Mouse (Mus musculus) mature B cell (primary cell): Measurements from ENCODE around the gene Zfp46.

ENCODE experiments used
- in situ Hi-C: fragments of 300-500 bp; cut with MboI; formaldehyde crosslinking; loops from 2 replicates; pipeline ENCODE4 v1.14.3; 2019

The Zfp46 gene

DNA sequence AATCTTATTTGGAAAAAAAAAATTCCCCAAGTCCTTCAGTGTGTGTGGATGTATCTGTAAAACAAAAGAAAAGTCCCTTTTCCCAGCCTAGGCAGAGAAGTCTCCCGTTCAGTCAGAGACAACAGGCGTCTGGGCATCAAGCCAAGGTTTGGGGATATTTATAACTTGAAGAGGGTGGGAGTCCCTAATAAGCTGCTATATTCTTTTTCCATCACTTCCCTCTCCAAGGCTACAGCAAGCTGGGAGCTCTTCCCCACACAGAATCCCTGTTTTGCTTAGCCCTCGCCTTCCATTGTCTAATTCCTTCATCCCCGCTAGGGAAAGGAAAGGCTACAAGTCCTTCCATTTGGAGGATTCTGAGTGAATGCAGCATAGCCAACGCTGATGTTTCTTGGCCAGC, at the start of gene Zfp46:
Gene Zfp46 (plus strand): TSS at position 229 of the 400 bp plus-strand sequence.
- in situ Hi-C loops: no loop called here

GRCm38 (mm10) chr4:136238669-136239068, 45.8 kb upstream of the Zfp46 start:
- in situ Hi-C loops: no loop called here

- in situ Hi-C loops: no loop called here
Measured at GRCm38 (mm10) chr4:136239111-136239510, 45.4 kb upstream of the Zfp46 start.

DNA sequence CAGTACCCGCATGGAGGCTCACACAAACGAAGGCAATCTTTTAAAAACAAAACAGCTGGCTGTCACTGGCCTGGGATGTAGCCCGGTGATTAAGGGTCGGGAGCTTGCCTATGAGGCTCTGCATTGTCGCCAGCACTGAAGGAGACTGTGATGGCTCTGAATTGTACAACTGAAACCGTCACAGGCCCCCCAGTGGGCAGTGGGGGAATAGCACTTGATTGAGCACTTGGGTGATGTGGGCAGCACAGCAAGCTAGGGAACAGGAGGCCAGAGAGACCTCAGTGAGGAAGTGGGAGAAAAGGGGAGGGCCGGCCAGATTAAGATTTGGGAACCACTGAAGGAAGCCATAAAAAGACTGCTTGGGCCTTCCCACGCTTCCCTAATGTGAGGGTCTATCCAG, 44.9 kb upstream of the Zfp46 start:
- in situ Hi-C loops: no loop called here

DNA sequence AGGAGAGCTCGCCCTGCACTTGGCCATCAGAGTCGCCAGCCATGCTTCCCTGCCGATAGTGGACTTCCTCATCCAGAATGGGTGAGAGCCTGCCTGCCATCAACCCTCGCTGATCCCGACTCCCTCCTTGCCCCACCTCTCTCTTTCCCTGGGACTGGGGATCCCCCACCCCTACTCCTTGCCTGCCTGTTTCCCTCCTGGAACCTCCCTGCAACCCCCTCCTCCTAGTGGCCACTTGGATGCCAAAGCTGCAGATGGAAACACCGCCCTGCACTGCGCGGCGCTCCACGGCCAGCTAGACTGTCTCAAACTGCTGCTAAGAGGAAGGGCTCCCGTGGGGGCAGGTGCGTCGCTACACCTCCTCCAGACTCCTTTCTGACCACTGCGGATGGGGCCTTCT, 44.4 kb upstream of the Zfp46 start:
- in situ Hi-C loops: no loop called here

DNA sequence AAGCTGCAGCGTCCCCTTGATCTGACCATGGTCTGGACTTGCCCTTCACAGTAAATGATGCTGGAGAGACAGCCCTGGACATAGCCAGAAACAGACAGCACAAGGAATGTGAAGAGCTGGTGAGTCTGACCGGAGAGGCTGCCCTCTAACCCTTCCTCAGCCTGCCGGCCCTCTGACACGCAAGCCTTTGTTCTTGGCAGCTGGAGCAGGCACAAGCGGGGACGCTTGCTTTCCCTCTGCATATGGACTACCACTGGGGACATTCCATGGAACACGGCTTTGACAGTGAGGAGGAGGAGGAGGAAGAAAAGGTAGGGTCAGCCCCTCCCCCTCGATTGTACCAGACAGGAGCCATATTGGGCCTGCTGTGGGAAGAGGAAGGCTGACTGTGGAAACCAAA, 43.5 kb upstream of the Zfp46 start:
- in situ Hi-C loops: no loop called here

GRCm38 (mm10) chr4:136242065-136242703, 42.3 kb upstream of the Zfp46 start:
- in situ Hi-C loops: no loop called here

DNA sequence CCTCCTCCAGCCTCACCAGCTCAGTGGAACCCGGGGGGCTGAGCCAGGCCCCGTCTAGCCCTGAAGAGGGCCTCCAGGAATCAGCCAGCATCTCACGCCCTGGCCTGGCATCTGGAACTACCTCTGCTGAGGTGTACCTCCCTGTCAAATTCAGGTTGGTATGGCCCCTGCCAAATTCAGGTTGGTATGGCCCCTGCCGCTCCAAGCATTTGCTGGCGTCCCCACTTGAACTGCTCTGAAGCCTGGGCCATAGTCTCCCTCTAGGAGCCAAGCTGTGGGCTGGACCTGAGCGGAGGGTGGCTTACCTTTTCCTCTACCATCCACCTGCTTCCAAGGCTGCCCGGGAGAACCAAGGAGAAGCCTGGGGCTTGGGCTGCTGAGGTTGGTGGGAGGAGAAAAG, 41.8 kb upstream of the Zfp46 start:
- in situ Hi-C loops: no loop called here

DNA sequence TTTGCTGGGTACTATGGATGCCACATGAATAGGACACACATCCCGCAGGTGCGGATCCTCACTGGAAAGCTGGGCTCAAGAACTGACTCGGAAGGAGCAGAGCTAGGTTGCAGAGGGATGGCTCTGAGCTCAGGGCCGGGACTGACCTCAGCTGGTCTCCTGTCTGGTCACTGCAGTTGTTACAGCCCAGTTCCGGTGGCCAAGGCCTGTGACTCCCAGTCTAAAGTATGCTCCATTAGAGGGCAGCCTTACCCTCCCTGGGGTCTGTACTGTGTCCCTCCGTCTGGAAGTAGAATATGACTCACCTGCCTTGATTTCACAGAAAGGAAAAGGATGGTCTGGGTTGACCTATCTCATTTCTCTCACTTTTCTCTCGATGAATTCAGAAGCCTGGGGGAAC, 40.3 kb upstream of the Zfp46 start:
- in situ Hi-C loops: no loop called here

DNA sequence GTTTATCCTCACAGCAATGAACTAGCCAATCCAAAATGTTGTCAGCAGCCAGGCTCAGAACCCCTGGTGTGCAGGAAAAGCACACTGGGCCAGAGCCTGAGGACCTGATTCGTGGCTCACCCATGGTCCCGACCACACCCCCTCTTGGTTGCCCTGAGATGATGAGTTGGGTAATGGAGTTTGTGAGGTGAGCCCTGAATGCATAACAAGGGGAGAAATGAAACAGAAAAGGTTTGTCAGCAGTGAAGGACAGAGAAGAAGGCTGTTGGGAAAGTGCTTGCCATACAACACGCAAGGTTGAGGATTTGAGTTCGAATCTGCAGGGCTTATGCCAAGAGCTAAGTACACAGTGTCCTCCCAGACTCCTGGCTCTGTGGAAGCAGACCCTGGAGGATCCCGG, 38.8 kb upstream of the Zfp46 start:
- in situ Hi-C loops: no loop called here

DNA sequence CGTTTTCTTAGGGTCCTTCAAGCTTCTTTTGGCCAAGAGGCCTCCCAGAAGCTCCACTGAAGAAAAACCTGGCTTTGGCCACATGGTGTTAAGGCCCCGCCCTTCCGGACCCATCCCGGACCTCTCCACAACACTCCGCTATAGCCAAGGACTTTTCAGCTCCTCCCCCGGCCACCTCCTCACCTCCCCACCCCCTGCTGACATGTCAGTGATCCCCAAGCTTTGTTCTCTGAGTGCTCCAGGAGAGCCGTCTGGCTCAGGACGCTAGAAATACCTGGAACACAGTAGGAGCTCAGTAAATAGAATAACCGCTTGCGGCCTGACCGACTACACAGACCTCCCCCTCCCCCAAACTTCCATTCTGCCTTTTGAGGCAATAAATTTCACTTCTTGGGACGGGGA, 37.9 kb upstream of the Zfp46 start:
- in situ Hi-C loops: no loop called here

DNA sequence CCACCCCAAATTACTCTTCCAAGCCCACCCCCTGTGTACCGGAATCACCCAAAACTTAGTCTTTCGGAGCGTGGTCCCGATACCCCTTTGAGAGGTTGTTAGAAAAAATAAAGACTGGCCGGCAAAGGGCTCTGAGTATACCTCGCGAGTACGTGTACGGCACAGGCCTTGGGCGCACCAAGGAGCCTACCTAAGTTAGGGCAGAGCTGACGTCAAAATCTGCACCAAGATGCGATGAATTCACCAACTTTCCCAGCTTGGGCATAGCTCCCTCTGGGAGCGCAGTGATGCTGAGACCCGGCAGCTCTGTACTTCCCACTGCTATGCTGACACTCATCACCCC, 37.1 kb upstream of the Zfp46 start:
- in situ Hi-C loops: no loop called here

DNA sequence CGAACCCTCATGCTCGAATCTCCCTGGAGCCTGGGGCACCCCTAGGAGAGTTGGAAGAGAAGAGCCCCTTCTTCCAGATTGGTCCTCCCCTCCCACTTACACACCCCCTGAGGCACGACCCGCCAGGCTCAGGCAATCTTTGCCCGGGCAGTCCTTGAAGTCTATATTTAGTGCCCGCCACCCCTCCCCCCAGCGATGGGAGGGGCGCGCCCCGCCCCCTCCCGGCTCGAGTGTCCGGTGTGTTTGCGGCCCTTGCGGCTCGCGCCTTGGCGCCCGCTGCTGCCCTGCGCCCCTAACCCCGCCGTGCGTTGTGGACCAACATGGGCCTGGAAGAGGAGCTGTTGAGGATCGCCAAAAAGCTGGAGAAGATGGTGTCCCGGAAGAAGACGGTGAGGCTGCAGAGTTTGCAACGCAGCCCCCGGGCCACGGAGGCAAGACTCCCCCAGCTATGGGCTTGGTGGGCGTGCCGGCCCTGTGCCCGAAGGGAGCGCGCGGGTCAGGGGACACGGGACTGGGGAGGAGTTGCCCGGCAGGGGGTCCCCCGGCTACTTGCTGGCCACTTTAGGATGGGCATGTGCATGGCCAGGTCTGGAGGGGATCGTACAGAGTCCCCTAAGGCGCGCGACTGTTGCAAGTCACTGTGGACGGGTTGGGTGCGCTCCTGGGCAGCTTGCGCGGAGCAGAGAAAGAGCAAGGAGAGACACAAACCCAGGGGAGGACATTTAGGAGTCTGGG, 36.6 kb upstream of the Zfp46 start, which contains the start of gene Tcea3:
Gene Tcea3 (plus strand): TSS at position 1 of the 735 bp plus-strand sequence.
- in situ Hi-C loops: no loop called here

- in situ Hi-C loops: no loop called here
Measured at GRCm38 (mm10) chr4:136248464-136249331, 35.8 kb upstream of the Zfp46 start.

DNA sequence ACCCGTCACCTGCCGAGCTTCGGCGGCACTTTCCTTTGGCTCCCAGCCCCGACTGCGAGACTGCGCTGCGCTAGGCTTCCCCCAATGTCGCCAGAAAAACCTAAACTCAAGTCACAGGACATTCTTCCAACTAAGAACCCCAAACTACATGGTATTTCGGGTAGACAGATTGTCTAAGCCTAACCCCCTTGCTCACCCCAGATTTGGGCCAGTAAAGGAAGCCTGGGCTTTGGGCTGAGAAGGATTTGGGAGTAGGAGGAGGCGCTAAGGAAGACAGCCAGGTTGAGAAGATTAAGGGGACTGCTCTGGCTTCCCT, 35.2 kb upstream of the Zfp46 start:
- in situ Hi-C loops: no loop called here

DNA sequence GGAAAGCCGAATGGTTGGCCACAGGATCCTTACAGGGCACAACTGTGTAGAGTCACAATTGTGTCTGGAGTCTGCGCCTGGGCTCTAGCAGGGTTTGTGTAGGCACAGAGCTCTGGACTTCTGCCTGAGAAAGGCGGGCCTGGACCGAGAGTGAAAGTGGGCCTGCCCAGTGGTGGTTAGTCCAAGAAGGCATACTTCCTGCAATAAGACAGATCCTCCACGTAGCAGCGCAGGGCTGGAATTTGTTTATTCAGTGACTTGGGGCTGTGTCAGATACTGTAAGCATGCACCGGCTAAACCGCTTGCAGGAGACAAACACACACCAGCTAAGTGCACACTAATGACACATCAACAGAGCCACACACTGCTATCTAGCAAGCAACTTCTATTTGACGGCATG, 34.7 kb upstream of the Zfp46 start:
- in situ Hi-C loops: no loop called here

- in situ Hi-C loops: no loop called here
Measured at GRCm38 (mm10) chr4:136255919-136256318, 28.6 kb upstream of the Zfp46 start.

DNA sequence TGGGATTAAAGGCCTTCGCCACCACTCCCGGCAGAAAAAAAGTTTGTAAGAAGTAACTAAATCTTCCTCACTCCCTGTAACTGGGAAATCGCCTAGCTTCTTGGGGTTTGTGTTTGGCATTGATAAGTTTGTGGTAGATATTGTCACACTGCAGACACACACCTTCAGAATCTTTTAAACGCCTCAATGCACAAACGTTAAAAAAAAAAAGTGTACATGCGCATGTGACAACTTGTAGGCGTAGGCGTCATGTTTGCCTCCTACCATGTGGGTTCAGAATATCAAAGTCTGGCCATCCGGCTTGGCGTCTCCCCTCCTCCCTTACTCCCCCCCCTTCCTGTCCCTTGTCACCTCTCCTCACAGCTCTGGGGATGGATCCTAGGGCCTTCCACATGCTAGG, 27.8 kb upstream of the Zfp46 start:
- in situ Hi-C loops: no loop called here

- in situ Hi-C loops: no loop called here
Measured at GRCm38 (mm10) chr4:136259916-136260315, 24.6 kb upstream of the Zfp46 start.

GRCm38 (mm10) chr4:136260491-136261180, 23.8 kb upstream of the Zfp46 start:
- in situ Hi-C loops: no loop called here

GRCm38 (mm10) chr4:136261912-136262311, 22.6 kb upstream of the Zfp46 start:
- in situ Hi-C loops: no loop called here

DNA sequence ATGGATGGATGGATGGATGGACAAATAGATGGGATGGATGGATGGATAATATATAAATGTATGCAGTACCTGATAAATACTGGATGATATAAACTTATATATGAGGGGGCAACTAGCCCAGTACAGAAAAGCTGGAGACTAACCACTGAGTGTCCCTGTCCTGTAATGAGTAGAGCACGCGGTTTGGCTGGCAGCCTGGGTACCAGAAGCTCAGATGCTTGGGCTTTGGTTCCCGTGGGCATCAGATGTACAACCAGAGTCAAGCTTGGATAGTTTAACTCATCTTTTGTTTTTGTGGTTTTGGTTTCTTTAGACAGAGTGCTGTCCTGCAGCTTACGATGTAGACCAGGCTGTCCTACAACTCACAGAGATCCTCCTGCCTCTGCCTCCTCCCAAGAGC, 20.9 kb upstream of the Zfp46 start:
- in situ Hi-C loops: no loop called here
